Mouse (Mus musculus) kidney, postnatal 10 days (tissue): ENCODE data around the gene Kcnq5.
"Not testable (repeated sequence)": the region's sequence is repeated elsewhere in the genome, so short reads cannot be mapped to it uniquely, and the experiment has no call there.

ENCODE experiments used
- DNase-seq: peaks from one replicate; pipeline ENCODE4 v3.0.0; 2021; ENCODE audit warnings: mixed read lengths

The Kcnq5 gene

GRCm38 (mm10) chr1:21622455-21622854, 339.3 kb downstream of the Kcnq5 start:
- no peak for DNase-seq

- DNase-seq, result no peak
Observed at GRCm38 (mm10) chr1:21622039-21622438, 339.7 kb downstream of the Kcnq5 start.

GRCm38 (mm10) chr1:21618712-21619111, 343.0 kb downstream of the Kcnq5 start:
- DNase-seq, result no peak

DNA sequence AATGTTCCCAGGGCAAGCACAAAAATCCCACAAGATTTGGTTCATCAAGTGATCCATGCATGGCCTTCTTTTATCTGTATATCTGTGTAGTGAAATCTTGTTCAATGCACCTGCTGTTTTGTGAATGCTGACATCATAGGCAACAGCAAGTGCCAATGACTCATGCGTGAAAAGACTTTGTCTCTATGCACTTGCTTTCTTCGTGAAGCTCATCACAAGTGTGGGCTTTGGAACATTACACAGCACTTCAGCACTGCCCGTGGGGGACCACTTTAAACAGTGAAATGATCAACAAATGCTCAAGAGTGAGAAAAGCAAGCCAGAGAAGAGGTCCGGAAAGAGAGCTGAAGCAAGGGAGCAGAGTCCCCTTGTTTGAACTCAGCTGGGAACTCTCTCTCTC, 345.1 kb downstream of the Kcnq5 start:
- no peak for DNase-seq

DNA sequence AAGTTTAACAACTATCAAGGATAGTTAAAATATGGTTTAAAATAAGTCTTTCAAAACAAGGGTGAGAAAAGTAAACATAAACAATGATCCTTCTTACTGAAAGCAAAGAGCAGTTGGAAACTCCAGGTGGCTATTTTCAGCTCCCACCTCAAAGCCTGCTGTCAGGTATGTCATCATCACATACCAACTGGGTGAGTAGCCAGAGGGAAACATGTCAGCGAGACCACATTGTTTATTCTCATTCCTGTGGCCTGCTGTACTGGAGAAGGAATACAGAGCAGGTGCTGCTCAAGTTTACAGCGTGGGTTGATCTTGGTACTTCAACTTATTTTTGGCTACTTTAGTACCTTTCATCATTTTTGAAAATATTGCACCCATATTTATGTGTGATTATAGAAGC, 347.8 kb downstream of the Kcnq5 start:
- DNase-seq, result no peak

- DNase-seq, result no peak
Observed at GRCm38 (mm10) chr1:21604003-21604402, 357.7 kb downstream of the Kcnq5 start.

DNA sequence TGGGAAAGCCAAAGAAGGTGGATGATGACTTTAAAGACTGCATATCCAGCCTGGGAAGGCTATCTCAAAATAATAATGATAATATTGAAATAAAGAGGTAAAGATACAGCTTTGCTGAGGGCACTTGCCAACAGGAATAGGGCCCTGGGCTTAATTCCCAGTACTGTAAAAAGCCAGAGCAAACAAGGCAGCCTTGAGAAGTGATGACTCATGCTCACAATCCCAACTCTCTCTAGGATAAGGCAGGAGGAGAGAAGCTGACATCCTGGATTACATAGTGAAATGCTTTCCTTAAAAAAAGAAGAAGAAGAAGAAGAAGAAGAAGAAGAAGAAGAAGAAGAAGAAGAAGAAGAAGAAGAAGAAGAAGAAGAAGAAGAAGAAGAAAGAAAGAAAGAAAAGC, 359.2 kb downstream of the Kcnq5 start:
- no peak for DNase-seq

GRCm38 (mm10) chr1:21600606-21601005, 361.1 kb downstream of the Kcnq5 start:
- DNase-seq, result no peak

GRCm38 (mm10) chr1:21593872-21594271, 367.9 kb downstream of the Kcnq5 start:
- no peak for DNase-seq

- DNase-seq, result not testable (repeated sequence)
Observed at GRCm38 (mm10) chr1:21567397-21567796, 394.3 kb downstream of the Kcnq5 start.

GRCm38 (mm10) chr1:21554630-21555029, 407.1 kb downstream of the Kcnq5 start:
- DNase-seq, result no peak

GRCm38 (mm10) chr1:21552715-21553114, 409.0 kb downstream of the Kcnq5 start:
- DNase-seq, result no peak

- DNase-seq, result no peak
Observed at GRCm38 (mm10) chr1:21543909-21544308, 417.8 kb downstream of the Kcnq5 start.

DNA sequence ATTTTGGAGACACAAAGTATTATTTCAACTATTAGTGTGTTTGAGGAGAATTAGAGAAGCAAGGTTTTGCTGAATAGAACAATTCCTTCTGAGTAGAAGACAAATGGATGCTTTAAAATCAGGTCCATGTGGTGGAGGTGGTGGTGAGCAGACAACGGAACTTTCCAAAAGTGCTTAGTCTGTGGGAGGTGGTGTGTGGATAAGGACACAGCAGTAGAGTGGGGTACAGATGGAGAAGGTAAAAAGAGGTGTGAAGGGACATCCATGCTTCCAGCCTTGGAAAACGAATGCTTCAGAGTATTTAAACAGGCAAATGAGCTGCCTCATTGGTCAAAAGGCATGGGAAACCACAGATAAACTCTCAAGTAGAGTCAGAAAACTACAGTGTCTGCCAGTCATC, 422.3 kb downstream of the Kcnq5 start:
- DNase-seq, result no peak

- DNase-seq, result no peak
Observed at GRCm38 (mm10) chr1:21530823-21531222, 430.9 kb downstream of the Kcnq5 start.

- DNase-seq, result no peak
Observed at GRCm38 (mm10) chr1:21521995-21522394, 439.7 kb downstream of the Kcnq5 start.

- no peak for DNase-seq
Observed at GRCm38 (mm10) chr1:21521475-21521874, 440.3 kb downstream of the Kcnq5 start.

DNA sequence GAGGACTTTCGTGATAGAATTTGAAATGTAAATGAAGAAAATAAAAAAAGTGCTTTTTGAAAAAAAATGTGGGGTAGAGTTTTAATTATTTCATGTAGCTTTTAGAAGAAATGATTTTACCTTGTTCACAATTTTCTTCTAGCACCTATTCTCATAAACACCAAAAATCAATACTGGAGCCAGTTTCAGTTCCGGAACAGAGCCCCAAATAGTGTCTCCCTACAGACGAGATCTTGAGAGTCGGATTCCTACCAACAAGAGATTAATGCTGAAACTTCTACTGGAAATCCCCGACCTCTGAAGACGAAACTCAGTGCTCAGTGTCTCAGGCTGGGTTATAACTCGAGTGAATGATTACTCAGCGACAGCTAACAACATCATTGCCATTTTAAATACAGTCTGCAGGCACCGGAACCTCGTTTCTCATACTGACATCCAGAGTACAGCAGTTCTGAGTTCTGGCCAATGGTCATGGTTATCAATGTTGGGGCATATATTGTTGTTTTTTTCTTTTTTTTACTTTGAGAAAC, 441.6 kb downstream of the Kcnq5 start:
- DNase-seq, result no peak

GRCm38 (mm10) chr1:21506665-21507064, 455.1 kb downstream of the Kcnq5 start:
- no peak for DNase-seq

DNA sequence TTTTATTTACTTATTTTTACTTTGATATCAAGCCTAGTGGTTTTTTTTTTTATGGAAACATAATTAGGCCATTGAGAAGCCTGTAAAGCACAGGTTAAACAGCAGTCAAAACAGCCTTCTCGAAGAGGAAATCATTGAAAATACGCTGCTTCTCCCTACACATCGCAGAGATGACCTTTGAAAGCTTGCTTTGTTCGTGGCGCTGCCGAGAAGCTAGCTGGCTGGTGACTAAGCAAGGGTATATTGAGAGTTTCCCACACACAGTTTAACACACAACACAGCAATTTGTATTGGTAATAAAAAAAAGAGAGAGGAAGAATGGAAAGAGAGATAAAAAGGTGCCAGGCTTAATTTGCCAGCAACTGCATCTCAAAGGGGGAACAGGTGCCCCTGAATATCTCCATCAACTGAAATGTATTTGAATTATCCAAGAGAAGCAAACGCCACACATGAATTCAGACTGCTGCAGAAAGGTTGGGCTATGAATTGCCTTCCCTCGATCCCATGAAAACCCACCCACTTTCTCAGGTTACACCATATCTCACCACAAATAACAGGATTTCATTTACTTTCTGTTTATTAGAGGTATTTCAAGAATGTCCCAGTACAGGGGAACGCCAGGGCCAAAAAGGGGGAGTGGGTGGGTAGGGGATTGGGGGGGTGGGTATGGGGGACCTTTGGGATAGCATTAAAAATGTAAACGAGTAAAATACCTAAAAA, 461.8 kb downstream of the Kcnq5 start:
- no peak for DNase-seq

DNA sequence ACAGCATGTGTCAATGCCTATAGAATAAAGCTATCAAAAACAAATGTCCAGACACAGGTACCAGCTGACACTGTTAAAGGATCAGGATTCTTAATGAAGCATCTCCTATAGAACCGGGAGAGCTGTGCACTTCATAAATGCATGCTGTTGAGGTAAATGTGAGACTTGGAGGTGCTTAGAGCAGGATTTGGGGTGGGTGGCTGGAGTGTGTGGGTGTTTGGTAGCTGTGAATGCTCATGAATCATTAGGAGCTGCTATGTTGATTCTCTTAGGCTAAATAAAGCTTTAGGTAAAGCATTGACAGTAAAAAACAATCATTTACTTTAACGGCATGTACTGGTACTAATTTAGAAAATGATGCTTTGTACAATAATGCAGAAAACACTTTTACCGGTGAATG, 465.4 kb downstream of the Kcnq5 start:
- DNase-seq, result no peak

GRCm38 (mm10) chr1:21488645-21489044, 473.1 kb downstream of the Kcnq5 start:
- no peak for DNase-seq

DNA sequence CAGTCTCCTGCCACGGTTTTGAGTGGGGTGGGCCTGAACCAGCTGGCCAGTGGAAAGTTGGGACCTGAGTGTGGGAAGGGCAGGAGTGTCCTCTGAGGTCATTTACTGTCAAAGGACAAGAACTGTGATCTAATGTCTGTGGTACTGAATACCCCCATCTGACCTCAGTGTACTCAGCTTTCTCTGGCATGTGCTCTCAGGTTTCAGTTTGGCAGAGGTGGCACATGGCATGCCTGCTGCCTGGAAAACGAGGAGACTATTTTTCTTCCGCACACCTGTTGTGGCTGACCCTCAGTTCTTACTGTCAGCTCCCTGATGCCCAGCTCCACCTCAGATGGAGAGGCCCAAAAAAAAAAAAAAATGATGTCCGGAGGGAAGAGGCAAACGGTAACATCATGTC, 475.5 kb downstream of the Kcnq5 start:
- no peak for DNase-seq

DNA sequence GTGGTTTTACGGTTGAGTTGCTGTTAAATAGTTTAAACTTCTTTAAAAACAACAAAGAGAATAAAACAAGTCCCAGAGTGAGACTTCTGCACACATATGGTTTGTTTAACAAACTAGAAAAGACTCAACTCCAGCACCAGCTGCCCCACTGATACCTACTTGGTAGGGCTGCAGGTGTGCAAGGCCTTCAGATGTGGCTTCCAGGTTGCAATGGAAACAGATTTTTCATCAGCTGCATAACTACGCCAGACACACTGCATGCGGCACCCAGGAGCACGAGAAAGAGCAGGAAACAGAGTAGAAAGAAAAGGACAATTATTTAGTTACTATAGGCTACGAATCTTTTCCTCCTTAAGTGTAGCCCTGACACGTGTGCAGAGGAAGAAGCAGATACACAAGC, 492.4 kb downstream of the Kcnq5 start:
- DNase-seq, result no peak

- no peak for DNase-seq
Observed at GRCm38 (mm10) chr1:21466431-21466830, 495.3 kb downstream of the Kcnq5 start.
